Mouse (Mus musculus) heart, adult 8-10 months (tissue): ENCODE measurements around the gene Bcas1. TPM values are rescaled to one million over a fixed set of nuclear protein-coding genes. Genes with fewer than 3 reads are reported as not detected.

Source experiments
- DNase-seq: peaks from one replicate; pipeline ENCODE4 v3.0.0; 2022; ENCODE audit warnings: low spot score
- total RNA-seq, 4 experiments: library from RNA; stranded (reverse); gene quantifications; 2 replicates each; pipeline ENCODE4 v1.2.4; 2022

Gene Bcas1
- total RNA-seq, 4 experiments from 2014 or later = 0.11 to 0.22 (median 0.19) TPM; not detected in 1

GRCm38 (mm10) chr2:170310988-170311359 is 116.7 kb downstream of the Bcas1 start:
- no peak for DNase-seq

GRCm38 (mm10) chr2:170310310-170310987 is 117.2 kb downstream of the Bcas1 start:
- no peak for DNase-seq

- no peak for DNase-seq
Measured at GRCm38 (mm10) chr2:170308966-170309365, 118.7 kb downstream of the Bcas1 start.

- DNase-seq = no peak
Measured at GRCm38 (mm10) chr2:170308033-170308820, 119.4 kb downstream of the Bcas1 start.

- no peak for DNase-seq
Measured at GRCm38 (mm10) chr2:170307589-170308021, 120.0 kb downstream of the Bcas1 start.

GRCm38 (mm10) chr2:170306637-170307320 is 120.9 kb downstream of the Bcas1 start:
- DNase-seq = no peak

GRCm38 (mm10) chr2:170304766-170305165 is 122.9 kb downstream of the Bcas1 start:
- DNase-seq = no peak

GRCm38 (mm10) chr2:170303595-170303994 is 124.0 kb downstream of the Bcas1 start:
- no peak for DNase-seq

- DNase-seq = no peak
Measured at GRCm38 (mm10) chr2:170302825-170303224, 124.8 kb downstream of the Bcas1 start.

Other genes with a start within 250 kb of the Bcas1 start
- 10 to 100 TPM in 2 of 4 experiments, 1 to 10 TPM in 2; 9.4 to 12.6 (median 10.9) TPM for gene Pfdn4, start 68.6 kb upstream of the Bcas1 start, total RNA-seq
- not detected for gene Cyp24a1, start 69.3 kb upstream of the Bcas1 start, total RNA-seq
- gene 4930470P17Rik, start 174.2 kb upstream of the Bcas1 start, total RNA-seq = not detected